Mouse (Mus musculus): ENCODE results near the gene Cdc42se1.

Cdc42se1 gene

DNA sequence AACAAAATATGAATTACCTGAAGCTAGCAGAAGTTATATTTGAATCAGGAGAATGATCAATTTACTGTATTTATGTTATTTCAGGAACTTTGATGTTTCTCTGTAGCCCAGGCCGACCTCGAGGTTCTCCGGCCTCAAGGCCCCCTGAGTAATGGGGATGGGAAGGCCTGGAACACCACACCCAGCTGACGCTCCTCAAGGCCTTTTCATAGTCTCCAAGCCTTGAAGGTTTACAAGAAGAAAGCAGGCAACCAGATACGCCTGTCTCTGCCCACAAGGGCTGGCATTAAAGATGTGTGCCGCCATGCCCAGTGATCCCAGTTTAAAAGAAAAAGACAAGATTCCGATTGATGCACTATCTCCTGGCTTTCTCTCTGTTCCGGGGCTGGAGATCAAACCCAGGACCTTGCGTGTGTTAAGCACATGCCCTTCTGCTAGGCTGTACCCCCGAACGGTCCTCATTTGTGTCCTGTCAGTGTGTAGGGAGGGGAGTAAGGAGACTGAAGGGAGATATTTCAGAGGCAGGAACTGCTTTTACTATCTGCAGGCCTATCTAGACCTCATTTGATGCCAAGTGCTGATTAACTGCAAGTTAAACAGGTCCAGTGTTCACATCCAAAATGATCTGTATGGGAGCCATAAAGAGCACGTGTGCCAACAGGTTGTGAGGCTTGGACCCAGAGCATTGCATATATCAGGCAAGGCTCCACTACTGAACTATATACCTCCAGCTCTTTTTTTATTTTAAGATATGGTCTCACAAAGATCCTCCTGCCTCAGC lies 56.2 kb downstream of the Cdc42se1 start:
- no peak for DNase-seq (ENCODE audit: low spot score in 2 of 2)

DNA sequence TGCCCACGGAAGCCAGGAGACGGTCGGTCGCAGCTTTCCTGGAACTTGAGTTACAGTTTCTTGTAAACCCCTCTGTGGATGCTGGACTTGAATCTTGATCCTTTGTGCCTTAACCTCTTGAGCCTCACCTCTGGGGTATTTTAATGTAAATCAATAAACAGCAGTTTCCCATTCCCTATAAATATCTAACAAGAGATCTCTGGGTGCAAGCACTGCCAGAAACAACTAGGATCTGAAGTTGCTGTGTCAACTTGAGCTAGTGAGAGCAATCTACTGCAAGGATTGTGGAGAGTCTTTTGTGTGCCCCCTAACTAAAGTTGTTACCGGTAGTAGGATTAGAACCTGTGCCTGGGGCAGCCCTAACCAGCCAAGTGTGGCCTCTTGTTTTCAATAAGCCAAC lies 56.9 kb downstream of the Cdc42se1 start:
- DNase-seq (ENCODE audit: low spot score in 2 of 2): no peak
